Mouse (Mus musculus): Measurements from ENCODE around the gene Amigo2.
"Not testable (repeated sequence)": the region's sequence is repeated elsewhere in the genome, so short reads cannot be mapped to it uniquely, and the experiment has no call there.

Gene Amigo2

DNA sequence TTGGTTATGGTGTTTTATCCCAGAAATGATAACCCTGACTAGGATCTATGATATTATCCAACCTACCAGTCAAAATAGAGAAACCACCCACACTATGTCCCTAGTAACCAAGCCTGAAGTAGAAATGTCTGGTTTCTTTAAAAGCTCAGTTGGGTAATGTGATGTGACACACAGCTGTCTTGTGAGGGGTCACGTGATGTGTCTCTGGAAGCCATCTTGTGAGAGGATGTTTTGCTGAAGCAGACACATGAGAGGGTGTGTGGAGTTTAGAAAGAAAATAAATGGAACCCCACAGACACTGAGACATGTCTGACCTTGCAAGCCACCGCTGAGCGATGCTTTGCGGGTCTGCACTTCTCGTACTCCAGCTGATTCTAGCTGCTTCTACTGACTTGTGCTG is 30.2 kb downstream of the Amigo2 start:
- no peak for DNase-seq (ENCODE audit: low read depth)

DNA sequence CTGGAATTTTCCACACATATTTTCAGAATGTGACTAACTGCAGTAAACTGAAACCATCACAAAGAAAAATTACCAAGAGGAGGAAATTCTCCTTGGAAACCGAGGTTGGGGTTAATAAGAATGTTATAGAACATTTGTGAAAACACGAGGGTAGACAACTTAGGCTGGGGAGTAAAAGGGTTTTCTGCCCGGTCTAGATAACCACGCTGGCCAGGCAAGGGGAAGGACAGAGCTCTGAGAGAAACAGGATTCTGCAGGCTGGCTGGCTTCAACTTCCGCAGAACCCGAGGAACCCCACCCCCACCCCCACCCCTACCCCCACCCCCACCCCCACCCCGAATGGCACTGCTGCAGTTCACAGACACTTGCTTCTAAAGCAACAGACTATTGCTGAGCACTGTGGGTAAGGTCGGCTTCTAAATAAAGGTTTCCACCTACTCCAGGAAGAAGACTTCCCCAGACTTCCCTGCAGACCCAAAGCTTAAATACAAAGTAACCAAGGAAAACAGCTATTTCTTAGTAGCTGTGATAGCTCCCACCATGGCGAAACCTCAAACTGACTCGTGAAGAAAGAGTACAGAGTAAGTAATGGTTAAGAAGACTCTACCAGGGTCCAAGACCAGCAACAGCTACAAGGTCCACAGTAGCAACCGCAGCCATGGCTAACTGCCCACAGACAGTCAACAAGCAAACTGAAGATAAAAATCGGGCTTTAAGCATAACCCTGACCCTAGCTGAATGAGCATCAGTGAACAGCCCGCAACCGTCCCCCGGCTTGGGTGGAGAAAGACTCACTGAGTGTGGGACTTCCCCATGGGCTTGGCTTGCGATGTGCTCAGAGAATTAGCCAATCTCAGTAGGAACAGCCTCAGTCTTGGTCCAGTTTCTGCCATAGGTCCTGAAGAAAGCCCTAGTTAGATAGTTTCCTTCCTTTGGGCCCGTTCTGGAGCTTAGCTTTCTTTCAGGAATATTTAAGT is 34.3 kb downstream of the Amigo2 start:
- peak; percentile 53 for DNase-seq (ENCODE audit: low read depth)

GRCm38 (mm10) chr15:97209754-97210153 is 37.3 kb downstream of the Amigo2 start:
- DNase-seq (ENCODE audit: low read depth) = not testable (repeated sequence)

- DNase-seq (ENCODE audit: low read depth) = peak; percentile 14
Observed at GRCm38 (mm10) chr15:97206506-97206905, 40.6 kb downstream of the Amigo2 start.

GRCm38 (mm10) chr15:97205776-97206175 is 41.3 kb downstream of the Amigo2 start:
- DNase-seq (ENCODE audit: low read depth) = no peak

- no peak for DNase-seq (ENCODE audit: low read depth)
Observed at GRCm38 (mm10) chr15:97204889-97205288, 42.2 kb downstream of the Amigo2 start.

- DNase-seq (ENCODE audit: low read depth) = no peak
Observed at GRCm38 (mm10) chr15:97196644-97197043, 50.4 kb downstream of the Amigo2 start.

DNA sequence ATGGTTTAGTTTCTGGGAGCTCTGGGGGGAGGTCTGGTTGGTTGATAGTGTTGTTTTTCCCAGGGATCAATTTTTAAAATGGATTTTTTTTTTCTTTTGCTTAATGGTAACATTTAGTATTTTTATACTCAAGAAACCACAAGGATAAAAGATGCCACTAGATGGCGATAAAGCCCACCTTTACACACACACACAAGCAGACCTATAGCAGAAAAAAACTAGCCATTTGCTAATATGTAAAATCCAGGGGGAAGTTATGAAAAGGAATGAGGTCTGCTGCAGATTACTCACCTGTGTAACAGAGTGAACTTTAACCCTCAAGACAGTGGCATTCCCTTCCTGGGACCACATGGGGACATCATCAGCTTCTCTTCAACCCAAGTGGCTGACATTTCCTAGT is 51.5 kb downstream of the Amigo2 start:
- DNase-seq (ENCODE audit: low read depth) = peak; percentile 86

All from naive thymus-derived CD4-positive, alpha-beta T cell, adult 2 months (primary cell).